Mouse (Mus musculus): ENCODE measurements around the gene Maff.

Maff gene

GRCm38 (mm10) chr15:79346051-79346793, at the start of gene Maff:
Gene Maff (plus strand): TSS chr15:79346621.
- in situ Hi-C loops (cut with MboI) = no loop called here

GRCm38 (mm10) chr15:79298553-79298952, 47.9 kb upstream of the Maff start:
- in situ Hi-C loops (cut with MboI) = no loop called here

- in situ Hi-C loops (cut with MboI) = no loop called here
Observed at GRCm38 (mm10) chr15:79299563-79300155, 46.8 kb upstream of the Maff start.

GRCm38 (mm10) chr15:79303725-79304124, 42.7 kb upstream of the Maff start:
- in situ Hi-C loops (cut with MboI) = no loop called here

- in situ Hi-C loops (cut with MboI) = no loop called here
Observed at GRCm38 (mm10) chr15:79304832-79305231, 41.6 kb upstream of the Maff start.

GRCm38 (mm10) chr15:79306043-79306637, 40.3 kb upstream of the Maff start:
- in situ Hi-C loops (cut with MboI) = no loop called here

GRCm38 (mm10) chr15:79307861-79308260, 38.6 kb upstream of the Maff start:
- in situ Hi-C loops (cut with MboI) = no loop called here

GRCm38 (mm10) chr15:79313848-79314369, 32.5 kb upstream of the Maff start:
- in situ Hi-C loops (cut with MboI) = no loop called here

GRCm38 (mm10) chr15:79321733-79322190, 24.7 kb upstream of the Maff start:
- in situ Hi-C loops (cut with MboI) = no loop called here

GRCm38 (mm10) chr15:79322281-79322990, 24.0 kb upstream of the Maff start:
- in situ Hi-C loops (cut with MboI) = no loop called here

- in situ Hi-C loops (cut with MboI) = no loop called here
Observed at GRCm38 (mm10) chr15:79322991-79323790, 23.2 kb upstream of the Maff start.

GRCm38 (mm10) chr15:79323791-79324155, 22.6 kb upstream of the Maff start:
- in situ Hi-C loops (cut with MboI) = no loop called here

- in situ Hi-C loops (cut with MboI) = no loop called here
Observed at GRCm38 (mm10) chr15:79324373-79324772, 22.0 kb upstream of the Maff start.

- in situ Hi-C loops (cut with MboI) = no loop called here
Observed at GRCm38 (mm10) chr15:79325742-79326141, 20.7 kb upstream of the Maff start.

- in situ Hi-C loops (cut with MboI) = no loop called here
Observed at GRCm38 (mm10) chr15:79326264-79326663, 20.2 kb upstream of the Maff start.

GRCm38 (mm10) chr15:79326971-79327961, 19.2 kb upstream of the Maff start:
- in situ Hi-C loops (cut with MboI) = no loop called here

GRCm38 (mm10) chr15:79328058-79328938, 18.1 kb upstream of the Maff start, which contains the start of gene Pla2g6:
Gene Pla2g6 (minus strand): TSS chr15:79328390.
- in situ Hi-C loops (cut with MboI) = no loop called here

GRCm38 (mm10) chr15:79328939-79329275, 17.5 kb upstream of the Maff start:
- in situ Hi-C loops (cut with MboI) = no loop called here

GRCm38 (mm10) chr15:79329346-79329978, 17.0 kb upstream of the Maff start:
- in situ Hi-C loops (cut with MboI) = no loop called here

Measured in mature B cell (primary cell).